10 mouse cellular contexts compared by ENCODE assay signal in genomic region chrX:159210007-159210406, GRCm38 (mm10). TPM values are rescaled to one million over a fixed set of nuclear protein-coding genes. Genes with fewer than 3 reads are reported as not detected.
DNase-seq lines count a peak whose midpoint lies in the region; ATAC-seq and TF ChIP-seq lines count a peak whose summit lies in the region.
"Had no signal": no experiment of that assay in that cellular context is flagged by ENCODE, and none has a peak within 500 bp of the region (broad histone marks: within the 10 kb centered on the region; RNA-seq: fewer than 3 reads in every experiment).

Gene Rps6ka3, plus strand, starts transcription at chrX:159210307.

- H3K4me1 ChIP-seq in stomach, postnatal 0 days (replicated peaks; ENCODE audit: control insufficient read depth, insufficient read depth), result no peaks in the 10 kb centered on the region
- H3K4me1 ChIP-seq in hindbrain, embryonic 10.5 days (replicated peaks), result no peaks in the 10 kb centered on the region
- no peaks in the 10 kb centered on the region for H3K4me1 ChIP-seq in midbrain, embryonic 10.5 days

- no peak for TF ChIP-seq CTCF in layer of hippocampus, adult 2 months (conservative IDR thresholded peaks at IDR 0.05)
- no peak for TF ChIP-seq CTCF in stomach, postnatal 0 days (IDR thresholded peaks at IDR 0.05; ENCODE audit: low read depth)

- no peak for DNase-seq in layer of hippocampus, adult 2 months (ENCODE audit: low spot score in 2 of 2)
- no peak for DNase-seq in layer of hippocampus, adult 9-11 months
- DNase-seq in adrenal gland, postnatal 25 days, result no peak
- DNase-seq in stomach, postnatal 0 days (ENCODE audit: low spot score), result no peak
- no peak for DNase-seq in hindbrain, embryonic 10.5 days (ENCODE audit: low spot score)
- DNase-seq in midbrain, embryonic 10.5 days (ENCODE audit: low spot score), result no peak
- DNase-seq: liver; right cerebral cortex, postnatal 25 days had no signal

- no peaks in the 10 kb centered on the region for H3K9me3 ChIP-seq in stomach, postnatal 0 days (ENCODE audit: control insufficient read depth, low read length)
- H3K9me3 ChIP-seq in hindbrain, embryonic 10.5 days, result no peaks in the 10 kb centered on the region
- H3K9me3 ChIP-seq in midbrain, embryonic 10.5 days (replicated peaks), result no peaks in the 10 kb centered on the region

- H3K27ac ChIP-seq in layer of hippocampus, adult 2 months, result no peak within 1 kb of the TSS
- no peak within 1 kb of the TSS for H3K27ac ChIP-seq in stomach, postnatal 0 days (replicated peaks)
- no peak within 1 kb of the TSS for H3K27ac ChIP-seq in hindbrain, embryonic 10.5 days
- H3K27ac ChIP-seq in midbrain, embryonic 10.5 days (replicated peaks), result no peak within 1 kb of the TSS

- no peak for ATAC-seq in granulocyte monocyte progenitor cell, adult 5-6 weeks (replicated peaks; ENCODE audit: poor library complexity, severe bottlenecking)
- ATAC-seq in megakaryocyte progenitor cell, adult 5-6 weeks (replicated peaks; ENCODE audit: poor library complexity), result no peak
- no peak for ATAC-seq in stomach, postnatal 0 days (ENCODE audit: low FRiP score, low TSS enrichment)

- no peak within 1 kb of the TSS for H3K4me3 ChIP-seq in layer of hippocampus, adult 2 months
- H3K4me3 ChIP-seq in stomach, postnatal 0 days (ENCODE audit: low read depth, low read length), result no peak within 1 kb of the TSS
- no peak within 1 kb of the TSS for H3K4me3 ChIP-seq in hindbrain, embryonic 10.5 days
- no peak within 1 kb of the TSS for H3K4me3 ChIP-seq in midbrain, embryonic 10.5 days

- TF ChIP-seq EP300 in stomach, postnatal 0 days (optimal IDR thresholded peaks at IDR 0.05), result no peak

- no peaks in the 10 kb centered on the region for H3K36me3 ChIP-seq in stomach, postnatal 0 days (ENCODE audit: control insufficient read depth, insufficient read depth, low read length)
- no peaks in the 10 kb centered on the region for H3K36me3 ChIP-seq in hindbrain, embryonic 10.5 days
- H3K36me3 ChIP-seq in midbrain, embryonic 10.5 days, result no peaks in the 10 kb centered on the region

- no peak within 1 kb of the TSS for H3K4me2 ChIP-seq in stomach, postnatal 0 days (replicated peaks; ENCODE audit: low read depth)

- H3K9ac ChIP-seq in stomach, postnatal 0 days (ENCODE audit: low read length), result no peak within 1 kb of the TSS

- 89% methylated on average over 4 of the region's 4 CpGs for WGBS in stomach, postnatal 0 days
- 95% methylated on average over 4 of the region's 4 CpGs for WGBS in hindbrain, embryonic 10.5 days
- WGBS in midbrain, embryonic 10.5 days, result 88% methylated on average over 4 of the region's 4 CpGs

- no peaks in the 10 kb centered on the region for H3K27me3 ChIP-seq in stomach, postnatal 0 days (ENCODE audit: control insufficient read depth, insufficient read depth, low read length)
- H3K27me3 ChIP-seq in hindbrain, embryonic 10.5 days (ENCODE audit: insufficient read depth, poor library complexity, severe bottlenecking), result peaks cover 22% of the 10 kb centered on the region
- peaks cover 63% of the 10 kb centered on the region for H3K27me3 ChIP-seq in midbrain, embryonic 10.5 days (ENCODE audit: low read depth, poor library complexity, severe bottlenecking)

RNA-seq across cellular contexts. Expression of gene Rps6ka3, which starts in this region (rescaled TPM):
- total RNA-seq in layer of hippocampus, adult 2 months (2021), result 10 to 100 TPM; 28.4 to 30.5 TPM
- total RNA-seq in adrenal gland, postnatal 25 days (2021), result 56.0 and 57.8 TPM in 2 replicates
- 31.3 and 33.3 TPM in 2 replicates for total RNA-seq in granulocyte monocyte progenitor cell, adult 5-6 weeks (2014; fragmentation: Nextera tagmentation)
- total RNA-seq in granulocyte monocyte progenitor cell, adult 5-6 weeks (2017), result 36.5 and 41.7 TPM in 2 replicates
- 60.2 and 64.4 TPM in 2 replicates for total RNA-seq in megakaryocyte progenitor cell, adult 5-6 weeks (2015)
- 28.0 and 35.8 TPM in 2 replicates for total RNA-seq in megakaryocyte progenitor cell, adult 5-6 weeks (2017)
- 3.6 and 3.7 TPM in 2 replicates for polyA plus RNA-seq in stomach, postnatal 0 days (2015; fragmentation: Nextera tagmentation; extraction: Ambion mirVana)
- polyA plus RNA-seq in hindbrain, embryonic 10.5 days (2016; fragmentation: Nextera tagmentation; extraction: Ambion mirVana), result 3.1 and 4.4 TPM in 2 replicates
- polyA plus RNA-seq in midbrain, embryonic 10.5 days (2016; fragmentation: Nextera tagmentation; extraction: Ambion mirVana), result 4.8 and 5.4 TPM in 2 replicates
